Mouse (Mus musculus) layer of hippocampus, postnatal 36 days (tissue): ENCODE data around the gene 1700014D04Rik. TPM values are rescaled to one million over a fixed set of nuclear protein-coding genes. Genes with fewer than 3 reads are reported as not detected.
"Not testable (repeated sequence)": the region's sequence is repeated elsewhere in the genome, so short reads cannot be mapped to it uniquely, and the experiment has no call there.

Experiments used
- DNase-seq, 2 experiments: peaks; one replicate each; pipeline ENCODE4 v3.0.0; 2022
- total RNA-seq, 2 experiments: library from RNA; stranded (reverse); gene quantifications; 2 replicates each; pipeline ENCODE4 v1.2.3; 2021

The 1700014D04Rik gene
- 1 to 10 TPM in 1 of 2 experiments, under 1 TPM in 1; 0.55 to 1.0 TPM for total RNA-seq

- DNase-seq: peak in 1 of 2 experiments; percentile 25
Measured at GRCm38 (mm10) chr13:59746711-59747110, at the start of gene 1700014D04Rik. Gene 1700014D04Rik (minus strand): TSS chr13:59746752.

- no peak for DNase-seq
Measured at GRCm38 (mm10) chr13:59795807-59796465, 49.4 kb upstream of the 1700014D04Rik start.

- no peak for DNase-seq
Measured at GRCm38 (mm10) chr13:59794786-59795185, 48.2 kb upstream of the 1700014D04Rik start.

- no peak for DNase-seq
Measured at GRCm38 (mm10) chr13:59782145-59782544, 35.6 kb upstream of the 1700014D04Rik start, which contains the start of gene Gm49354. Gene Gm49354 (minus strand): TSS chr13:59782245.

GRCm38 (mm10) chr13:59779744-59780264 is 33.3 kb upstream of the 1700014D04Rik start:
- DNase-seq: not testable (repeated sequence)

GRCm38 (mm10) chr13:59779213-59779612 is 32.7 kb upstream of the 1700014D04Rik start:
- no peak for DNase-seq

GRCm38 (mm10) chr13:59775168-59775567 is 28.6 kb upstream of the 1700014D04Rik start:
- DNase-seq: no peak

- peak; percentile 37 to 47 for DNase-seq
Measured at GRCm38 (mm10) chr13:59771257-59771656, 24.7 kb upstream of the 1700014D04Rik start.

GRCm38 (mm10) chr13:59770847-59771246 is 24.3 kb upstream of the 1700014D04Rik start:
- DNase-seq: no peak

GRCm38 (mm10) chr13:59770164-59770562 is 23.6 kb upstream of the 1700014D04Rik start:
- peak; percentile 85 for DNase-seq

GRCm38 (mm10) chr13:59769296-59770163 is 23.0 kb upstream of the 1700014D04Rik start, which contains the start of gene Isca1:
Gene Isca1 (minus strand): TSS chr13:59769810.
- peak; percentile 99 for DNase-seq

- no peak for DNase-seq
Measured at GRCm38 (mm10) chr13:59768531-59768930, 22.0 kb upstream of the 1700014D04Rik start.

- no peak for DNase-seq
Measured at GRCm38 (mm10) chr13:59766786-59767515, 20.4 kb upstream of the 1700014D04Rik start.

GRCm38 (mm10) chr13:59762791-59763190 is 16.2 kb upstream of the 1700014D04Rik start:
- no peak for DNase-seq

GRCm38 (mm10) chr13:59756906-59757305 is 10.4 kb upstream of the 1700014D04Rik start:
- DNase-seq: no peak

GRCm38 (mm10) chr13:59750310-59750709 is 3.8 kb upstream of the 1700014D04Rik start:
- no peak for DNase-seq

- DNase-seq: no peak
Measured at GRCm38 (mm10) chr13:59746164-59746563, 388 bp downstream of the 1700014D04Rik start.

GRCm38 (mm10) chr13:59745462-59745861 is 1.1 kb downstream of the 1700014D04Rik start:
- DNase-seq: no peak

- DNase-seq: no peak
Measured at GRCm38 (mm10) chr13:59741697-59742096, 4.9 kb downstream of the 1700014D04Rik start.

- DNase-seq: no peak
Measured at GRCm38 (mm10) chr13:59741096-59741495, 5.5 kb downstream of the 1700014D04Rik start.

GRCm38 (mm10) chr13:59739397-59739796 is 7.2 kb downstream of the 1700014D04Rik start:
- DNase-seq: no peak

GRCm38 (mm10) chr13:59738455-59738854 is 8.1 kb downstream of the 1700014D04Rik start:
- no peak for DNase-seq
